Mouse (Mus musculus) neural tube, embryonic 11.5 days (tissue): ENCODE data around the gene Foxc2. TPM values are rescaled to one million over a fixed set of nuclear protein-coding genes. Genes with fewer than 3 reads are reported as not detected.

Experiments
- ATAC-seq: fragments of 200-750 bp; cut with Nextera tagmentation; 2 replicates; pipeline ENCODE4 v1.8.0; 2017; ENCODE audit warnings: moderate number of reproducible peaks, mild to moderate bottlenecking, moderate TSS enrichment, moderate library complexity; ENCODE audit not compliant: insufficient read depth, low FRiP score, low TSS enrichment
- DNase-seq: peaks from one replicate; pipeline ENCODE4 v3.0.0-alpha.2; 2015; ENCODE audit warnings: low spot score
- H3K27ac ChIP-seq: fragments of 300-500 bp; sonication (generic); 2 replicates; pipeline ENCODE4 v1.5.1; 2014; ENCODE audit warnings: low read depth, mild to moderate bottlenecking, low read length
- H3K27me3 ChIP-seq: fragments of 300-500 bp; sonication (generic); 2 replicates; pipeline ENCODE4 v1.6.1; 2014; ENCODE audit warnings: mild to moderate bottlenecking, low read length, mixed read lengths; ENCODE audit not compliant: control insufficient read depth, insufficient read depth
- H3K36me3 ChIP-seq: fragments of 300-500 bp; sonication (generic); 2 replicates; pipeline ENCODE4 v1.6.1; 2014; ENCODE audit warnings: mild to moderate bottlenecking, low read length, moderate library complexity, mixed read lengths; ENCODE audit not compliant: control insufficient read depth, insufficient read depth
- H3K4me1 ChIP-seq: fragments of 300-500 bp; sonication (generic); 2 replicates; pipeline ENCODE4 v1.6.1; 2014; ENCODE audit warnings: low read length, mixed read lengths; ENCODE audit not compliant: control insufficient read depth, insufficient read depth
- H3K4me2 ChIP-seq: fragments of 300-500 bp; sonication (generic); 2 replicates; pipeline ENCODE4 v1.6.1; 2014; ENCODE audit warnings: low read depth, mild to moderate bottlenecking, moderate library complexity
- H3K4me3 ChIP-seq: fragments of 300-500 bp; sonication (generic); 2 replicates; pipeline ENCODE4 v1.5.1; 2014; ENCODE audit warnings: low read depth, low read length
- H3K9ac ChIP-seq: fragments of 300-500 bp; sonication (generic); 2 replicates; pipeline ENCODE4 v1.6.1; 2014; ENCODE audit warnings: mild to moderate bottlenecking, low read length
- H3K9me3 ChIP-seq: fragments of 300-500 bp; sonication (generic); 2 replicates; pipeline ENCODE4 v1.6.1; 2016; ENCODE audit warnings: low read length; ENCODE audit not compliant: control insufficient read depth
- WGBS: fragments of 180-500 bp; shearing (Covaris S2); extraction: QIAGEN DNeasy Blood & Tissue Kit; methylation state at CpG from one replicate; pipeline ENCODE4 v1.1.7; 2014; 5-methylcytosine and 5-hydroxymethylcytosine counted together
- polyA plus RNA-seq: library from polyadenylated mRNA; unstranded; fragments of >200 nt; fragmentation: Nextera tagmentation; extraction: Ambion mirVana; gene quantifications from 2 replicates; pipeline ENCODE4 v1.2.1, GENCODE M21; 2014

The Foxc2 gene
- polyA plus RNA-seq, 1 experiment from 2014 or later, result 15.5 TPM

DNA sequence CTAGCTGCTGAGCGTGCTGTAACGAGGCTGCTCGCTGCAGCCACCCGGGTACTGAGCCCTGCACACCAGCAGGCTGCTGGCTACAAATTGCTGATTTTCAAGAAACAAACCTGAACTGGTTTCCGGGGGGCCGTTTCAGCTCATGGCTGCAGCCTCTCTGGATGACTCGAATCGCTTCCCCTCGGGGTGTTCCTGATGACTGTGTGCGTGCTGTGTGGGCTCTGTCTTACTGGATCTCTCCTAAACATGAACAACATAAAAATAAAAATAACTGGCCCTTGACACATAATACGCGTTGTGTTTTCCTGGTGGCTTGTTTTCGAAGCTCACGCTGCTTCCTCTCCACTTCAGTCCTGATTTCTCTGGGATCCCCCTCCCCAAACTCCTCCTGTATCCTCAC is 37.2 kb upstream of the Foxc2 start:
- no peak for ATAC-seq
- WGBS, result 2% methylated on average over 14 of the region's 14 CpGs
- DNase-seq, result no peak

GRCm38 (mm10) chr8:121079201-121079600 is 36.8 kb upstream of the Foxc2 start:
- H3K4me1 ChIP-seq, result peaks cover 5% of the 10 kb centered on the region
- no peaks in the 10 kb centered on the region for H3K36me3 ChIP-seq
- no peak overlapping the region for H3K9ac ChIP-seq
- ATAC-seq, result no peak
- no peak overlapping the region for H3K27ac ChIP-seq
- no peaks in the 10 kb centered on the region for H3K9me3 ChIP-seq
- no peak for DNase-seq
- WGBS, result 2% methylated on average over 7 of the region's 7 CpGs
- H3K4me2 ChIP-seq, result no peak overlapping the region
- peaks cover 95% of the 10 kb centered on the region for H3K27me3 ChIP-seq
- no peak overlapping the region for H3K4me3 ChIP-seq

More for the DNA sequence above, 37.2 kb upstream of the Foxc2 start:
- no peak overlapping the region for H3K4me2 ChIP-seq
- H3K4me1 ChIP-seq, result peaks cover 3% of the 10 kb centered on the region; the same call in 1 of the 2 replicates
- H3K4me3 ChIP-seq, result no peak overlapping the region
- no peaks in the 10 kb centered on the region for H3K9me3 ChIP-seq
- H3K36me3 ChIP-seq, result no peaks in the 10 kb centered on the region
- no peak overlapping the region for H3K27ac ChIP-seq
- no peak overlapping the region for H3K9ac ChIP-seq
- H3K27me3 ChIP-seq, result peaks cover 95% of the 10 kb centered on the region

GRCm38 (mm10) chr8:121079944-121080343 is 36.0 kb upstream of the Foxc2 start:
- ATAC-seq, result no peak
- WGBS, result 3% methylated on average over 12 of the region's 12 CpGs
- no peak overlapping the region for H3K4me3 ChIP-seq
- H3K9me3 ChIP-seq, result no peaks in the 10 kb centered on the region
- DNase-seq, result no peak
- peaks cover 12% of the 10 kb centered on the region for H3K4me1 ChIP-seq
- no peak overlapping the region for H3K9ac ChIP-seq
- no peak overlapping the region for H3K27ac ChIP-seq
- peaks cover 95% of the 10 kb centered on the region for H3K27me3 ChIP-seq
- no peak overlapping the region for H3K4me2 ChIP-seq
- no peaks in the 10 kb centered on the region for H3K36me3 ChIP-seq

GRCm38 (mm10) chr8:121080361-121081090 is 35.4 kb upstream of the Foxc2 start:
- H3K4me2 ChIP-seq, result no peak overlapping the region

DNA sequence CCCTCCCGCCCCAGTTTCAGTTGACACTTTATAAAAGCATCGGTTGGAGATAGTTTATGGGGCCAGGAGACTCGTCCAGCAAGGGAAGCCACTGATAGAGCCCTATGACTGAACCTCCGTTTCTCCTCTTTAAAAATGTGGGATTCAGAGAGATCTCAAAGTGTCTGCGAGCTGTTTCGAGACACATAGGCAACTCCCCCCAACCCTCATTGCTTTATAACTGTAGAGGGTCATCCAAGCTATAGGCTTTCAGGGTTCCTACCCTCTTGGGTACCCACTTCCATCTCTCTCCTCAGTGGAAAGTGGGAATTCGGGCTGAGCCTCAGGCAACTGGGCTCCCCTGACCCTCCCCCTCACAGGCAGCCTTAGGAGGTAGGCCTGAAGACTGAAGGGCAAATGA is 34.6 kb upstream of the Foxc2 start:
- Histone ChIP-seq H3K9ac (no peak overlapping the region), H3K27me3 (peaks cover 99% of the 10 kb centered on the region), H3K36me3 (no peaks in the 10 kb centered on the region), H3K9me3 (no peaks in the 10 kb centered on the region), H3K27ac (no peak overlapping the region), H3K4me2 (no peak overlapping the region), H3K4me3 (no peak overlapping the region), H3K4me1 (peaks cover 12% of the 10 kb centered on the region)
- DNase-seq (no peak), ATAC-seq (no peak)
- WGBS, result 1% methylated on average over 7 of the region's 7 CpGs

More at GRCm38 (mm10) chr8:121080361-121081090, 35.4 kb upstream of the Foxc2 start:
- ATAC-seq (no peak), DNase-seq (no peak)
- under 1% methylated on average over 49 of the region's 49 CpGs for WGBS
- Histone ChIP-seq H3K4me3 (no peak overlapping the region), H3K9ac (no peak overlapping the region), H3K4me1 (peaks cover 12% of the 10 kb centered on the region), H3K36me3 (no peaks in the 10 kb centered on the region), H3K27me3 (peaks cover 99% of the 10 kb centered on the region), H3K9me3 (no peaks in the 10 kb centered on the region), H3K27ac (no peak overlapping the region)

GRCm38 (mm10) chr8:121082218-121083092 is 33.5 kb upstream of the Foxc2 start:
- no peak overlapping the region for H3K9ac ChIP-seq
- H3K9me3 ChIP-seq, result no peaks in the 10 kb centered on the region
- H3K36me3 ChIP-seq, result no peaks in the 10 kb centered on the region
- H3K27me3 ChIP-seq, result peaks cover 99% of the 10 kb centered on the region
- H3K4me3 ChIP-seq, result peak overlapping the region; percentile 13; the same call in 1 of the 2 replicates
- H3K4me2 ChIP-seq, result peak overlapping the region; percentile 75; the same call in 1 of the 2 replicates
- H3K27ac ChIP-seq, result no peak overlapping the region
- no peak for ATAC-seq
- WGBS, result under 1% methylated on average over 56 of the region's 57 CpGs
- no peak for DNase-seq
- peaks cover 12% of the 10 kb centered on the region for H3K4me1 ChIP-seq

DNA sequence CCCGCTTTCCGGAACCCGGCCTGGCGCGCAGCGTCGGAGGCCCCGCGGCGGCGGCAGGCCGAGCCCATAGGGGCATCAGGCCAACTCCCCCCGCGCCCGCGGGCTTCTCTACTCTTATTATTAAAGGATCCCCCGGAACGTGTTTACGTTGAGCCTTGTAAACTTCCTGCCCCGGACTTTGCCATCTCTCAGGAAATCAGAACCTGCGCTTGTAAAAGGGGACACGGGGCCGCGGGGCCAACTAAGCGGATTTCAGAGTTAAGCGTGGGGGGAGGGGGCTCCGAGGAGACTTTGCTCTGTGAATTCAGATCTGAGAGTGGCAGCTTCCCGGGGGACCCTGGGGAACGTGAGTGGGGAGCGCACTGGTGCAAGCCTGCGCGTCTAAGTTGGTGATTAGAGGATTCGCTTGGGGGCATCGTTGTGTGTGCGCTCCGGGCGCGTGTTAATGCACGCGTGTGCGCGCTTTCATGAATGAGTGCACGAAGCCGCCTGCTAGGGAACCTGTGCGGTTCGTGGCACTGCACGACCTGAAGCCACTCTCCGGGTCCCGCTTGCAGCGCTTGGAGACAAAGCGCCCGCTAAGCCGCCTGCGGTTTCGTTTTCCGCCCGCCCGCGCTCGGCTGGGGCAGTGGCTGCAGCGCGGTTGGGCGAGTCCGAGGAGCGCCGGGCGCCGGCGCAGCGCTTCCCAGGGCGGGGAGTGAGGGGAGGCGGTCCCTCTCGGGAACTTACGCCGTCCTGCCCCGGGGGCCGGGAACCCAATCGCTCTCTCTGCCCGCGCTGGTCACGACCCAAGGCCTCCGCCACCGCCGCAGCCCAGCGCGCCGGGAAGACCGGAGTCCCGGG is 32.7 kb upstream of the Foxc2 start:
- peak; percentile 79 for DNase-seq
- H3K4me3 ChIP-seq, result peak overlapping the region; percentile 41
- under 1% methylated on average over 86 of the region's 89 CpGs for WGBS
- peaks cover 99% of the 10 kb centered on the region for H3K27me3 ChIP-seq
- no peaks in the 10 kb centered on the region for H3K36me3 ChIP-seq
- no peak overlapping the region for H3K27ac ChIP-seq
- peak overlapping the region; percentile 75 for H3K4me2 ChIP-seq
- no peak overlapping the region; the same call in 1 of the 2 replicates for H3K9ac ChIP-seq
- no peaks in the 10 kb centered on the region for H3K9me3 ChIP-seq
- H3K4me1 ChIP-seq, result peaks cover 12% of the 10 kb centered on the region
- ATAC-seq, result no peak

DNA sequence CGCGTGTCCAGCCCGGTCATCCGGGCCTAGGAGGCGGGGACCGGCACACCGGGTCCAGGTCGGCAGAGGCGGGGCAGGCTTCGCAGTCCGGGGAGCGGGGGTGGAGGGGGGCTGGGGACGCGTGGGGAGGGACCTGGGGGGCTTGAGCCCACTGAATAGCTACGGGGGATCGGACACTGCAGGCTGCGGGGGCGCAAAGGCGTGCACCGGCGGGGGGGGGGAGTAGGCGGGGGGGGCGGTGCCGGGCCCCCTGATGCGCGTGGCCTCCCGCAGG is 32.1 kb upstream of the Foxc2 start:
- H3K27me3 ChIP-seq, result peaks cover 99% of the 10 kb centered on the region
- H3K4me3 ChIP-seq, result peak overlapping the region; percentile 41
- H3K27ac ChIP-seq, result no peak overlapping the region
- DNase-seq, result no peak
- H3K4me1 ChIP-seq, result peaks cover 12% of the 10 kb centered on the region
- H3K9me3 ChIP-seq, result no peaks in the 10 kb centered on the region
- peak overlapping the region; percentile 75 for H3K4me2 ChIP-seq
- H3K36me3 ChIP-seq, result no peaks in the 10 kb centered on the region
- no peak for ATAC-seq
- 7% methylated on average over 3 of the region's 27 CpGs for WGBS
- H3K9ac ChIP-seq, result no peak overlapping the region; the same call in 1 of the 2 replicates
